Comparison of ENCODE assay signal across 7 mouse cellular contexts in genomic region chr4:130107444-130108131, GRCm38 (mm10). TPM values are rescaled to one million over a fixed set of nuclear protein-coding genes. Genes with fewer than 3 reads are reported as not detected.
DNase-seq lines count a peak whose midpoint lies in the region; ATAC-seq and TF ChIP-seq lines count a peak whose summit lies in the region.

No protein-coding gene starts in this region.

- H3K4me3 ChIP-seq in intestine, postnatal 0 days (ENCODE audit: low read depth, low read length), result peak overlapping the region; percentile 69
- H3K4me3 ChIP-seq in midbrain, embryonic 12.5 days, result peak overlapping the region; percentile 65
- H3K4me3 ChIP-seq in small intestine, adult 2 months (ENCODE audit: low read depth, low read length), result peak overlapping the region; percentile 82

- peak; percentile 26 for TF ChIP-seq POLR2A in small intestine, adult 2 months (IDR thresholded peaks at IDR 0.05; ENCODE audit: low read depth, low read length)

- peaks cover 6% of the 10 kb centered on the region; the same call in 1 of the 2 replicates for H3K36me3 ChIP-seq in intestine, postnatal 0 days (ENCODE audit: control insufficient read depth, insufficient read depth)
- H3K36me3 ChIP-seq in midbrain, embryonic 12.5 days, result no peaks in the 10 kb centered on the region
- H3K36me3 ChIP-seq in small intestine, adult 2 months (ENCODE audit: control insufficient read depth, insufficient read depth, low read length), result peaks cover 4% of the 10 kb centered on the region

- DNase-seq in adrenal gland, adult 8-10 months, result peak; percentile 99
- DNase-seq in embryo, embryonic 9.5 days (ENCODE audit: extremely low spot score), result peak; percentile 100
- DNase-seq in gonadal fat pad, adult 2 months (ENCODE audit: low read depth), result peak; percentile 92
- peak; percentile 100 for DNase-seq in left cerebral cortex, postnatal 4 days

- TF ChIP-seq CTCF in intestine, postnatal 0 days (IDR thresholded peaks at IDR 0.05; ENCODE audit: low read depth), result no peak
- no peak; the same call in 1 of the 2 replicates for TF ChIP-seq CTCF in small intestine, adult 2 months (IDR thresholded peaks at IDR 0.05; ENCODE audit: extremely low read depth, insufficient read length, insufficient replicate concordance, low read depth, low read length)

- intact Hi-C loops in left cerebral cortex, postnatal 4 days (cut with DNase I), result no loop called here

- no peaks in the 10 kb centered on the region for H3K9me3 ChIP-seq in intestine, postnatal 0 days (ENCODE audit: control insufficient read depth)
- no peaks in the 10 kb centered on the region for H3K9me3 ChIP-seq in midbrain, embryonic 12.5 days

- H3K9ac ChIP-seq in intestine, postnatal 0 days (ENCODE audit: low read depth, low read length), result peak overlapping the region; percentile 56
- peak overlapping the region; percentile 58 for H3K9ac ChIP-seq in midbrain, embryonic 12.5 days (replicated peaks)

- H3K27me3 ChIP-seq in intestine, postnatal 0 days (replicated peaks; ENCODE audit: control insufficient read depth, insufficient read depth, low read length), result no peaks in the 10 kb centered on the region
- H3K27me3 ChIP-seq in midbrain, embryonic 12.5 days, result no peaks in the 10 kb centered on the region; the same call in 1 of the 2 replicates
- no peaks in the 10 kb centered on the region for H3K27me3 ChIP-seq in small intestine, adult 2 months (ENCODE audit: control insufficient read depth, insufficient read depth, low read length)

- H3K4me2 ChIP-seq in intestine, postnatal 0 days (replicated peaks; ENCODE audit: low read depth), result peak overlapping the region; percentile 60
- H3K4me2 ChIP-seq in midbrain, embryonic 12.5 days (replicated peaks), result peak overlapping the region; percentile 71

- WGBS in intestine, postnatal 0 days, result under 1% methylated on average over 39 of the region's 39 CpGs
- 2% methylated on average over 39 of the region's 39 CpGs for WGBS in midbrain, embryonic 12.5 days
- under 1% methylated on average over 39 of the region's 39 CpGs for WGBS in small intestine, adult 2 months

- peaks cover 16% of the 10 kb centered on the region; the same call in 1 of the 2 replicates for H3K4me1 ChIP-seq in intestine, postnatal 0 days (replicated peaks; ENCODE audit: control insufficient read depth, insufficient read depth, low read length)
- peaks cover 5% of the 10 kb centered on the region for H3K4me1 ChIP-seq in midbrain, embryonic 12.5 days
- peaks cover 41% of the 10 kb centered on the region for H3K4me1 ChIP-seq in small intestine, adult 2 months (ENCODE audit: control insufficient read depth, insufficient read depth, insufficient read length, low read length)

- peak; percentile 86 for ATAC-seq in intestine, postnatal 0 days
- peak; percentile 93 for ATAC-seq in midbrain, embryonic 12.5 days (ENCODE audit: low FRiP score, low read depth)

- H3K27ac ChIP-seq in intestine, postnatal 0 days (ENCODE audit: low read depth, low read length), result peak overlapping the region; percentile 91
- no peak overlapping the region for H3K27ac ChIP-seq in midbrain, embryonic 12.5 days (replicated peaks)
- H3K27ac ChIP-seq in small intestine, adult 2 months (ENCODE audit: insufficient read depth, low read depth, low read length), result peak overlapping the region; percentile 97

RNA-seq across cellular contexts. Expression of gene Pef1, which starts 5.2 kb away (rescaled TPM):
- 10 to 100 TPM; 81.1 to 93.8 (median 85.9) TPM for total RNA-seq in adrenal gland, adult 8-10 months (2022)
- 166 and 199 TPM in 2 replicates for polyA plus RNA-seq in gonadal fat pad, adult 2 months (2012; rRNA removed)
- polyA plus RNA-seq in intestine, postnatal 0 days (2015; fragmentation: Nextera tagmentation; extraction: Ambion mirVana), result 72.7 and 73.4 TPM in 2 replicates
- 10 to 100 TPM; 33.8 to 36.1 TPM for total RNA-seq in left cerebral cortex, postnatal 4 days (2021)
- 65.3 and 68.4 TPM in 2 replicates for polyA plus RNA-seq in midbrain, embryonic 12.5 days (2016; fragmentation: Nextera tagmentation; extraction: Ambion mirVana)
- 71.6 and 171 TPM in 2 replicates for polyA plus RNA-seq in small intestine, adult 2 months (2012; rRNA removed)

RNA-seq across cellular contexts. Expression of gene Hcrtr1, which starts 31.6 kb away (rescaled TPM):
- total RNA-seq in adrenal gland, adult 8-10 months (2022), result 1 to 10 TPM in 2 of 4 experiments, under 1 TPM in 2; 0.49 to 1.9 (median 1.3) TPM
- polyA plus RNA-seq in gonadal fat pad, adult 2 months (2012; rRNA removed), result 2.5 and 5.1 TPM in 2 replicates
- 0.81 and 0.91 TPM in 2 replicates for polyA plus RNA-seq in intestine, postnatal 0 days (2015; fragmentation: Nextera tagmentation; extraction: Ambion mirVana)
- 1 to 10 TPM; 1.9 to 3.6 TPM for total RNA-seq in left cerebral cortex, postnatal 4 days (2021)
- 0.47 and 0.48 TPM in 2 replicates for polyA plus RNA-seq in midbrain, embryonic 12.5 days (2016; fragmentation: Nextera tagmentation; extraction: Ambion mirVana)
- polyA plus RNA-seq in small intestine, adult 2 months (2012; rRNA removed), result 3.3 and 3.8 TPM in 2 replicates

RNA-seq across cellular contexts. Expression of gene Col16a1, which starts 59.9 kb away (rescaled TPM):
- total RNA-seq in adrenal gland, adult 8-10 months (2022), result 10 to 100 TPM in 3 of 4 experiments, 1 to 10 TPM in 1; 10.0 to 31.9 (median 19.9) TPM
- polyA plus RNA-seq in gonadal fat pad, adult 2 months (2012; rRNA removed), result 36.3 and 36.7 TPM in 2 replicates
- 23.1 and 25.6 TPM in 2 replicates for polyA plus RNA-seq in intestine, postnatal 0 days (2015; fragmentation: Nextera tagmentation; extraction: Ambion mirVana)
- total RNA-seq in left cerebral cortex, postnatal 4 days (2021), result 10 to 100 TPM; 19.5 to 24.1 TPM
- 21.0 and 28.9 TPM in 2 replicates for polyA plus RNA-seq in midbrain, embryonic 12.5 days (2016; fragmentation: Nextera tagmentation; extraction: Ambion mirVana)
- 6.9 and 8.2 TPM in 2 replicates for polyA plus RNA-seq in small intestine, adult 2 months (2012; rRNA removed)
